Mouse (Mus musculus): Measurements from ENCODE around the gene Mlec. TPM values are rescaled to one million over a fixed set of nuclear protein-coding genes. Genes with fewer than 3 reads are reported as not detected.

Mlec gene
- polyA plus RNA-seq, 1 experiment: 67.1 TPM

Other genes with a start within 250 kb of the Mlec start
- gene Oasl1, start 234.9 kb downstream of the Mlec start, polyA plus RNA-seq (2012; rRNA removed): 0.48 and 0.78 TPM in 2 replicates
- gene 2210016L21Rik, start 216.0 kb downstream of the Mlec start, polyA plus RNA-seq (2012; rRNA removed): 112 and 115 TPM in 2 replicates
- not detected in 2 replicates for gene Hnf1a, start 187.1 kb downstream of the Mlec start, polyA plus RNA-seq (2012; rRNA removed)
- 70.2 and 71.3 TPM in 2 replicates for gene Sppl3, start 147.0 kb downstream of the Mlec start, polyA plus RNA-seq (2012; rRNA removed)
- gene Gm10401, start 59.9 kb downstream of the Mlec start, polyA plus RNA-seq (2012; rRNA removed): not detected in 2 replicates
- 13.1 and 14.9 TPM in 2 replicates for gene Acads, start 38.8 kb downstream of the Mlec start, polyA plus RNA-seq (2012; rRNA removed)
- 27.9 and 28.9 TPM in 2 replicates for gene Unc119b, start 23.2 kb downstream of the Mlec start, polyA plus RNA-seq (2012; rRNA removed)
- gene Cabp1, start 36.2 kb upstream of the Mlec start, polyA plus RNA-seq (2012; rRNA removed): 291 and 354 TPM in 2 replicates
- 129 and 134 TPM in 2 replicates for gene Pop5, start 77.7 kb upstream of the Mlec start, polyA plus RNA-seq (2012; rRNA removed)
- 177 and 178 TPM in 2 replicates for gene Rnf10, start 114.7 kb upstream of the Mlec start, polyA plus RNA-seq (2012; rRNA removed)
- 29.4 and 34.3 TPM in 2 replicates for gene Coq5, start 121.5 kb upstream of the Mlec start, polyA plus RNA-seq (2012; rRNA removed)
- gene Dynll1, start 142.8 kb upstream of the Mlec start, polyA plus RNA-seq (2012; rRNA removed): 637 and 750 TPM in 2 replicates
- 67.9 and 79.2 TPM in 2 replicates for gene Srsf9, start 169.0 kb upstream of the Mlec start, polyA plus RNA-seq (2012; rRNA removed)
- gene Gatc, start 183.0 kb upstream of the Mlec start, polyA plus RNA-seq (2012; rRNA removed): 32.8 and 33.0 TPM in 2 replicates
- 22.2 and 24.1 TPM in 2 replicates for gene Triap1, start 183.0 kb upstream of the Mlec start, polyA plus RNA-seq (2012; rRNA removed)
- gene Cox6a1, start 190.8 kb upstream of the Mlec start, polyA plus RNA-seq (2012; rRNA removed): 2,228 and 3,541 TPM in 2 replicates

All from frontal cortex, adult 2 months (tissue).